Mouse (Mus musculus) olfactory bulb, adult 2 months (tissue): Measurements from ENCODE around the gene Vav3.

Experiments used
- CTCF ChIP-seq: fragments of 200-500 bp; IDR thresholded peaks from 2 replicates; pipeline ENCODE4 v1.5.1; 2012; ENCODE audit warnings: low read depth, mild to moderate bottlenecking, low read length, moderate library complexity; ENCODE audit not compliant: insufficient read depth
- POLR2A ChIP-seq: fragments of 200-500 bp; IDR thresholded peaks from 2 replicates; pipeline ENCODE4 v1.6.1; 2012; ENCODE audit warnings: mild to moderate bottlenecking, low read depth, low read length, moderate library complexity; ENCODE audit not compliant: insufficient read depth

DNA sequence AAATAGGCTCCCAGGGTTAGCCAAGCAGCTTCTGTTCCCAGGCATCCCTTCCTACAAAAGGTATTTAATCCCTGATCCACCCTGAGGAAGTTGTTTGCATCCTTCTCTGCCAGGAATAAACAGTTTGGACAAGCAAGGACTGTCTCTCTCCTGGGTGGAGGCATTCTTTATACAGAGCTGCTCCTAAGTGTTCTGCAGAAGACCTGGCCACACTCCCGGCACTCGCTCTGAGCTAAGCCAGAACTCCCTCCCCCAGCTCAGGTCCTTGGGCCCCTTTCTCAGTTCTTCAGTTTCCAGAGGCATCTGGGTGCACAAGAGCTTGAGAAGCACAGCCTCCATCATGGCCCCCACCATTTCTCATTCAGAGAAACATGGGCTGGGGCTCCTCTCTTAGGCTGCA lies 216.9 kb downstream of the Vav3 start:
- TF ChIP-seq POLR2A (no peak), CTCF (no peak)
